Mouse (Mus musculus) spleen, postnatal 14 days (tissue): ENCODE data around the gene Wtip.
"Not testable (repeated sequence)": the region's sequence is repeated elsewhere in the genome, so short reads cannot be mapped to it uniquely, and the experiment has no call there.

Experiments used
- DNase-seq, 2 experiments: peaks; one replicate each; pipeline ENCODE4 v3.0.0; 2021 to 2022; ENCODE audit warnings: low spot score in 2 of 2

Gene Wtip

DNA sequence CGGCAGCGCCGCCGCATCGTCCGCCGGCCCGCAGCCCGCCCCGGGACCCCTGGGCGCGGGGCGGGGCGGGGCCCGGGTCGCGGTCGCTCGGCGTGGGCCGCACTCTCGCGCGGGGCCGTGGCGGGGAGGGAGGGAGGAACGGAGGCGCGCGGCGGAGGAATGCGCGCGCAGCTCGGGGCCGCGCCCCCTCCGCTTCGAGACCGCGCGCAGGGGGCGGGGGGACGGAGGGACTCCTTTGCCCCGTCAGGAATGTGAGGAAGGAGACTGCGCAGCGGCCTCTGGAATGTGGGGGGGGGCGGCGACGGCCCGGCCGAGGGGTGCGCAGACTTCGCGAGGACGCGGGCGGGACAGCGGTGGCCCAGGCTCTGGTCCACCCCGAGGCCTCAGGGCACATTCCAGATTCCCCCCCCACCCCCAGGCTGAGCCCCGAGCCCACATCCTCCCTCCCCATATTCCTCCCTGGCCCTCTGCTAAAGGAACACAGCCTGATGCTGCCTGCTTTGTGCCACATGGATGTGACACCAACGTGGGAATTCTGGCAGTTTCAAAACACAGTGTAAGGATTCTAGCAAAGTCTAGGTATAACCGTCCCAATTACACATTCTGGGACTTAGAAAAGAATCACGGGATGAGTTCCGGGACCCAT, at the start of gene Wtip:
Gene Wtip (minus strand): TSS at position 152 of the 646 bp plus-strand sequence.
- peak in 1 of 2 experiments; percentile 9 for DNase-seq

- DNase-seq: not testable (repeated sequence)
Observed at GRCm38 (mm10) chr7:34176241-34176640, 43.2 kb upstream of the Wtip start.

- DNase-seq: no peak
Observed at GRCm38 (mm10) chr7:34172251-34172650, 39.2 kb upstream of the Wtip start.

DNA sequence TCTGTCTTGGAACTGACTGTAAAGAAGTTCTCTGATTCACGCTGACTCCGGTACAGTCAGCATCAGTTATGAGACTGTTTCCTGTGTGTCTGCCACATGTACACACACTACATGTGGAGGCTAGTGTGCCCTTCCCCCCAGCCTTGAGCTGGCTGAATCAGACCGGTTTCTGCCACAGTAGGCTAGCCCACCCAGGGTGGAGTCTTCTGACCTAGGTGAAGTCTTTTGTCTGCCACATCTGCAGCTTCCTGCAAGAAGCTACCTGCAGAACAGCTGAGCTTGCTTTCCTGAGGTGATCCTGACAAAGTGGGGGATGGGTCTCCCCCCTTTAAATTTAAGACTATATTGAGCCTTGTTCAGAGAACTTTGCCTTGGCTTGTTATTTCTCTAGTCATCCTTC, 36.4 kb upstream of the Wtip start, which contains the start of gene Uba2:
Gene Uba2 (minus strand): TSS at position 146 of the 400 bp plus-strand sequence.
- no peak for DNase-seq

GRCm38 (mm10) chr7:34168470-34169251, 35.6 kb upstream of the Wtip start:
- DNase-seq: peak; percentile 82 to 87

GRCm38 (mm10) chr7:34167766-34168469, 34.9 kb upstream of the Wtip start:
- DNase-seq: no peak

DNA sequence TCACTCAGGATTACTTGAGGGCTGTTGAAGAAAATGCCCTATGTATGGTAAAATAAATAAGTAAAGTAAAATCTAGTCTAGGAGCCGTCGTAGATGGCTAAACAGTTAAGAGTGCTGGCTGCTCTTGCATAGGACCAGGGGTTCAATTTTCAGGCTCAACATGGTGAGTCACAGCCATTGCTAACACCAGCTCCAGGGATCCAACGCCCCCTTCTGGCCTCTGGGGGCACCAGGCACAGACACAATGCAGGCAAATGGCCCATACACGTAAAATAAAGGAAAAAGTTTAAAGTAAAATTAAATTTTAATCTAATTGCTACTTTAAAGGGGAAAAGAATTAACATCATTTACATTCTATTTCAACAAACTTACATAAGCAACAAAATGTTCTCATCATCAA, 33.8 kb upstream of the Wtip start:
- peak; percentile 15 to 33 for DNase-seq

GRCm38 (mm10) chr7:34165999-34166398, 32.9 kb upstream of the Wtip start:
- DNase-seq: no peak

GRCm38 (mm10) chr7:34164671-34165070, 31.6 kb upstream of the Wtip start:
- no peak for DNase-seq

GRCm38 (mm10) chr7:34159167-34159566, 26.1 kb upstream of the Wtip start:
- no peak for DNase-seq

DNA sequence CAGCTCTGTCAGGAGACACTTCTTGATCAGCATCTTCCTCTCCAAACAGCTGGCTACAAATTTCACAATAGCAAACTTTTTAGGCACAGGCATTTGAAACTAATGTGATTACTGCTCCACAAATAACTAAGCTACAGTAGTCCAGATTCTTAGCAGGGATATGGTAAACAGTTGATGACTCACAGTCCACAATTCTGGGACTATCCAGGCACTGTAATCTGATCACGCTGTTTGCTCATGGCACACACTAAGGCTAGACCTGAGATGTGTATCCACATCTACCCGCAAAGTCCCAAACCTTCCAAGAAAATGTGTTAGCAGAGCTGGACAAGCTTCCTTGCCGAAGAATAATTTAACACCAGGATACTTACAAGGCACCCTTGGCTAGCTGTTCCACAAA, 24.9 kb upstream of the Wtip start:
- no peak for DNase-seq

DNA sequence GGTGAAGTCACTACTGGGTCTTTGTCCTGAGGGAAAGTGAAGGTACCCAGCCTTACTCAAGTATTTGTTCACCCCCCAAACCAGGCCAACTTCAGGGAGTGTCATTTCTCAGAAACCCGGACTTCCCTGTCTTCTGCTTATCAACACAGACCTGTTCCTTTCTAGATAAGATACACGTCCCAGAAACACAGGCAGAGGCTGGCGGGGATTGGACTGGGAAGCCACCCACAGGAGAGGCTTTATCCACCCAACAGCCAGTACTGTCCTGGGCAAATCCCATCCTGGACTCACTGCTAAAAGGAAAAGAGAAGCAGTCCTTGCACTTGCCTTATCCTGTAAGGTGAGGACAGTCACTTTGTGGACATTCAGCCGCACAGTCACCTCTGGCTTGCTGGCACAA, 14.1 kb upstream of the Wtip start:
- no peak for DNase-seq

- no peak for DNase-seq
Observed at GRCm38 (mm10) chr7:34141123-34141522, 8.1 kb upstream of the Wtip start.

DNA sequence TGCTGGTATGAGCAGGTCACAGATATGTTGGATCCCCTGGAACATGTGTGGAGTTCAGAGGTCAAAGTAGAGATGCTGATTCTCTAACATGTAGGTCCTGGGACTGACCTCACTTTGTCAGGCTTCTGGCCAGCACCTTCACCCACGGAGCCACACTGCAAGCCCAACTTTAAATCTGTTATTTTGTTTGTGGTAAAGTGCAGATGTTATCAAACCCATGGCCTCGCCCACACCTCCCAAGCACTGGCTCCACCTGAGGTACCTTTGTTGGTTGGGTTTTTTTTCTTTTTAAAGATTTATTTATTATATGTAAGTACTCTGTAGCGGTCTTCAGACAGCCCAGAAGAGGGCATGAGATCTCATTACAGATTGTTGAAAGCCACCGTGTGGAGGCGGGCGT, 6.4 kb upstream of the Wtip start:
- DNase-seq: no peak

- no peak for DNase-seq
Observed at GRCm38 (mm10) chr7:34134336-34134735, 1.3 kb upstream of the Wtip start.

DNA sequence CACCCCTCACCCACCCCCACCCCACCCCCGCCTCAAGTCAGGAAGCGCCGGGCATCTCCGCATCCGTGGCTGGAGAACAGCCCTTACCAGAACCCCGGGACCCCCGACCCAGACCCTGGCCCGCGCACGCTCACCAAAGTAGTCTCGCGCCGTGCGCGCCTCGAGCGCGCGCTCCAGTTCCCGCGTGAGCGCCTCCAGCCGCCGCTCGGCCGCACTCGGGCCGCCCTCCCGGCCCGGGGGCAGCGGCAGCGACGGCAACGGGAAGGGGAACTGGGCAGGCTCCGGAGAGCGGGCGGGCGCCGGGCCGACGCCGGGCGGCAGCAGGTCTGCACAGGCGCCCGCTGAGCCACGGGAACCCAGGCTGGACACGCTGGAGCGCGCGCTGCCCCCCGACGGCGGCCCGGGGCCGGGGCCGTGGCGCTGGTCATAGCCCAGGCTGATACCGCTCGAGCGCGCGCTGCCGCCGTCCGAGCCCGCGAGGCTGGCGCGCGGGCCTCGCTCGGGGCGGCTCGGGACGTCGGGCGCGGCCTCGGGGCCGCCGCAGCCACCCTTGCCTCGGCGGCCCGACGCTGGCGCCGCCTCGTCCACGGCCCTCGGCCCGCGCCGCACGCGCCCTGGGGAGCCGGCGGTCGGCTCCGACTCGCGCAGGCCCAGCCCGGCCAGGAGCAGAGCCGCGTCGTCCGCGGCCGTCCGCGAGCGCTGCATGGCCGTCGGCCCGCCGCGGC, 551 bp downstream of the Wtip start:
- no peak for DNase-seq

DNA sequence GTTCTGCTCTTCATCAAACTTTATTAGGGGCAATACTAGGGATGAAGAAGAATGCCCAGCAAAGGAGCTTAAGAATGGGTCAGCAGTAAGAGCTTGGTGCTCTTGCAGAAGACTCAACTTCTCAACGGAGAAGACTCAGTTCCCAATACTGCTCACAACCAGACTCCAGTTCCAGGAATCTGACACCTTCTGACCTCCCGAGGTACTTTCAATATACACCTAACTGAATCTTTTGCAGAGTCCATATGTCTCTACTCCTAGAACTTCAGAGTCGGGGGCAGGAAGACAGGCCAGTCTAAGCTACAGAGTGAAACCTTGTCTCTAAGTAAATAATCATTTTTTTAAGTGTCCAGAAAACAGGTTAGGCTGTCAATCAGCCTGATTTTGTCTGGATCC, 1.1 kb downstream of the Wtip start:
- DNase-seq: no peak

- DNase-seq: no peak
Observed at GRCm38 (mm10) chr7:34131118-34131517, 1.9 kb downstream of the Wtip start.

DNA sequence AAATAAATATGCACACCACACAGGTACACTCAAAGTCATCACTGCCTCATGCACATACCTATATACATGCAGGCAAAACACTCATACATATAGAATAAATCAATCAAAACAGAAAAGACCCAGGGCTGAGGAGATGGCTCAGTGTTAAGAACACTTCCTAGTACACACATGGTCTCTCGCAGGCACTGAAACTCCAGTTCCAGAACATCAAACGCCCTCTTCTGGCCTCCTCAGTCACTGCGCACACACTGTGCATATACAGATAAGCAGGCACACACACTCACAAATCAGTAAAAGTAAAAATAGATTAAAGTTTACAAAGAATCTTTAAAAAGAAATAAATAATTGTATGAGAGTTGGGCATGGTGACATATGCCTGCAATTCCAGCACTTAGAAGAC, 6.8 kb downstream of the Wtip start:
- DNase-seq: no peak

- no peak for DNase-seq
Observed at GRCm38 (mm10) chr7:34125346-34125745, 7.7 kb downstream of the Wtip start.

GRCm38 (mm10) chr7:34122987-34123720, 9.9 kb downstream of the Wtip start:
- DNase-seq: no peak
